Mouse (Mus musculus): ENCODE results near the gene Ttll13. TPM values are rescaled to one million over a fixed set of nuclear protein-coding genes. Genes with fewer than 3 reads are reported as not detected.
A peak's percentile ranks its signal among the peaks of the same experiment; 100 is the strongest.

Ttll13 gene
- polyA plus RNA-seq, 1 experiment from 2014 or later, result 2.1 TPM

DNA sequence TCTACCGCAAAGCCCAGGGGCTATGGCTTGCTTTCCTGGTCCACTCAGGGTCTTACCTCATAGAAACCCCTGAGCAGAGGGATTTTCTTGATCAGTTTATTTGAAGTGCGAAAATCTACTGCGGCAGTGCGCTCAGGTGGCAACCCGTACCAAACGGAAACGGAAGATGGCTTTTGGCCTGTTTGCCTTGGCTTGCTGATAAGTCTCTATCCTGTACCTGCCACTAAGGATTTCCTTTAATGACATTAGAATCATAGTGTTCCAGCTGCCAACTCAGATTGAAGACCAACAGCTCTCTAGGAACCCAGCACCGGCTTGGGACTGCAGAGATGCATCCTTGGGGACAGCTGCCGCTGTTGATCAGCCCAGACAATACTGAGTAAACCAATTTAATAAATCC lies 12.4 kb upstream of the Ttll13 start:
- Histone ChIP-seq H3K9ac (replicated peaks; ENCODE audit: low read depth) (no peak overlapping the region), H3K4me3 (ENCODE audit: low read depth, low read length) (no peak overlapping the region), H3K9me3 (ENCODE audit: low read length) (no peaks in the 10 kb centered on the region), H3K4me2 (replicated peaks; ENCODE audit: low read depth, low read length) (peak overlapping the region; percentile 67), H3K36me3 (ENCODE audit: insufficient read depth, low read length) (peaks cover 7% of the 10 kb centered on the region; the same call in 1 of the 2 replicates), H3K27me3 (replicated peaks; ENCODE audit: insufficient read depth, low read length) (no peaks in the 10 kb centered on the region), H3K4me1 (ENCODE audit: insufficient read depth, low read depth, low read length) (0 out of 2 replicates have a peak, but pooled peaks cover 2% of the 10 kb centered on the region), H3K27ac (ENCODE audit: low read length) (no peak overlapping the region)
- TF ChIP-seq EP300 (IDR thresholded peaks at IDR 0.05), result no peak
- TF ChIP-seq CTCF (IDR thresholded peaks at IDR 0.05), result no peak
- 59% methylated on average over 9 of the region's 9 CpGs for WGBS
- no peak for ATAC-seq
- no peak for DNase-seq (ENCODE audit: low spot score)

DNA sequence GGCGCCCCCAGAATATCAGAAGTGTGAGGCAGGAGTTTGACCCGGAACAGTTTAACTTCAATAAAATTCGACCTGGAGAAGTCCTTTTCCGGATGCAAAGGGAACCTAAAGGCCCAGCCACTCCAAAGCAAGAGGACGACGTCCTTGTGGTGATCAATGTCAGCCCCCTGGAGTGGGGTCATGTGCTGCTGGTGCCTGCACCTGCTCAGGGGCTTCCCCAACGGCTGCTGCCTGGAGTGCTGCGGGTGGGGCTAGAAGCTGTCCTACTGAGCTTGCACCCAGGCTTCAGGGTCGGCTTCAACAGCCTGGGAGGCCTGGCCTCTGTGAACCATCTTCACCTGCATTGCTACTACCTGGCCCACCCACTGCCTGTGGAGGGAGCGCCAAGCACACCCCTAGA lies 7.6 kb upstream of the Ttll13 start:
- no peak overlapping the region for H3K4me3 ChIP-seq (ENCODE audit: low read depth, low read length)
- WGBS, result 89% methylated on average over 10 of the region's 10 CpGs
- no peak for ATAC-seq

GRCm38 (mm10) chr7:80241661-80242060 lies 4.5 kb upstream of the Ttll13 start:
- peaks cover 18% of the 10 kb centered on the region; the same call in 1 of the 2 replicates for H3K36me3 ChIP-seq (ENCODE audit: insufficient read depth, low read length)
- H3K9me3 ChIP-seq (ENCODE audit: low read length), result no peaks in the 10 kb centered on the region
- 49% methylated on average over 4 of the region's 4 CpGs for WGBS
- H3K27ac ChIP-seq (ENCODE audit: low read length), result no peak overlapping the region
- no peak overlapping the region for H3K4me2 ChIP-seq (replicated peaks; ENCODE audit: low read depth, low read length)
- H3K4me3 ChIP-seq (ENCODE audit: low read depth, low read length), result no peak overlapping the region
- DNase-seq (ENCODE audit: low spot score), result peak; percentile 6
- H3K4me1 ChIP-seq (ENCODE audit: insufficient read depth, low read depth, low read length), result no peaks in the 10 kb centered on the region
- no peak for ATAC-seq
- H3K27me3 ChIP-seq (replicated peaks; ENCODE audit: insufficient read depth, low read length), result no peaks in the 10 kb centered on the region
- no peak for TF ChIP-seq CTCF (IDR thresholded peaks at IDR 0.05)
- TF ChIP-seq EP300 (IDR thresholded peaks at IDR 0.05), result no peak
- no peak overlapping the region for H3K9ac ChIP-seq (replicated peaks; ENCODE audit: low read depth)

More for the DNA sequence above, 7.6 kb upstream of the Ttll13 start:
- TF ChIP-seq EP300 (IDR thresholded peaks at IDR 0.05), result no peak
- no peak for TF ChIP-seq CTCF (IDR thresholded peaks at IDR 0.05)
- DNase-seq (ENCODE audit: low spot score), result no peak
- H3K9me3 ChIP-seq (ENCODE audit: low read length), result no peaks in the 10 kb centered on the region
- H3K36me3 ChIP-seq (ENCODE audit: insufficient read depth, low read length), result peaks cover 18% of the 10 kb centered on the region; the same call in 1 of the 2 replicates
- no peaks in the 10 kb centered on the region for H3K4me1 ChIP-seq (ENCODE audit: insufficient read depth, low read depth, low read length)
- no peak overlapping the region for H3K9ac ChIP-seq (replicated peaks; ENCODE audit: low read depth)
- H3K4me2 ChIP-seq (replicated peaks; ENCODE audit: low read depth, low read length), result no peak overlapping the region
- no peaks in the 10 kb centered on the region for H3K27me3 ChIP-seq (replicated peaks; ENCODE audit: insufficient read depth, low read length)
- no peak overlapping the region for H3K27ac ChIP-seq (ENCODE audit: low read length)

DNA sequence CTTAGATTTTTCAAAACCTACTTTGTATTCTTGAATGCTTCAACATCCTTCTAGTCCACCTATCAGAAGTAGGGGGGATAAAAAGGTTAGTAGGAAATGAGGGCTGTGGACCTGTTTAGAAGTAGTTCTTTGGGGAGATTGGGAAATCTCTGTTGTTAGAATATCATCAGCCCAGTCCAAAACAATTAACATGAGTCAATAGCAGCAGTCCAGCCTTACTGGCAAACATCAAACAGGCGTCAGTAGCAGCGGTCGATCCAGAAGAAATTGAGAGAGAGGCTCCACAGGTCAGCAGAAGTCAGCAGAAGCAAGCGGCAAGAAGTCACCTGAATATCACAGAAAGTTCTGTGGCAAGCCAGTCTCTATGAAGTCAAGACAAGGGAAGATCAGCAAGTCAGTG lies 1.3 kb upstream of the Ttll13 start:
- H3K4me1 ChIP-seq (ENCODE audit: insufficient read depth, low read depth, low read length), result no peaks in the 10 kb centered on the region
- no peak for TF ChIP-seq CTCF (IDR thresholded peaks at IDR 0.05)
- TF ChIP-seq EP300 (IDR thresholded peaks at IDR 0.05), result no peak
- DNase-seq (ENCODE audit: low spot score) (no peak), ATAC-seq (no peak)
- 91% methylated on average over 4 of the region's 4 CpGs for WGBS
- no peaks in the 10 kb centered on the region for H3K9me3 ChIP-seq (ENCODE audit: low read length)
- no peak overlapping the region for H3K9ac ChIP-seq (replicated peaks; ENCODE audit: low read depth)
- H3K4me2 ChIP-seq (replicated peaks; ENCODE audit: low read depth, low read length), result no peak overlapping the region
- H3K27me3 ChIP-seq (replicated peaks; ENCODE audit: insufficient read depth, low read length), result no peaks in the 10 kb centered on the region
- H3K36me3 ChIP-seq (ENCODE audit: insufficient read depth, low read length), result 0 out of 2 replicates have a peak, but pooled peaks cover 5% of the 10 kb centered on the region
- no peak overlapping the region for H3K4me3 ChIP-seq (ENCODE audit: low read depth, low read length)
- H3K27ac ChIP-seq (ENCODE audit: low read length), result no peak overlapping the region

DNA sequence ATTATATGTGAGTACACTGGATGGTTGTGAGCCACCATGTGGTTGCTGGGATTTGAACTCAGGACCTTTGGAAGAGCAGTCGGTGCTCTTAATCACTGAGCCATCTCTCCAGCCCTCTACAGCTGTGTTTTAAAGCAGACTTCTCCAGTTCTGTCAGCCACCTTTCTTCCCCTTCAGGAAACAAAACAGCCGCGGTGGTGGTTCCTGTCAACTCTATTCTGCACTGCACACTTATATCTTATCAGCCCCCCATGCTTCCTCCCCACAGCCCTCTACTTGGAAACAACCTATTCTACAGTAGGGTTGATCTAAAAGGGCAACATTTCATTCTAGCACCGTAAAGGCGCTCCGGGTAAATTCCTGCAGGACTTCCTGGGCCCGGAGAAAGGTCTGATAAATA lies 683 bp downstream of the Ttll13 start:
- WGBS, result 41% methylated on average over 7 of the region's 7 CpGs
- H3K27ac ChIP-seq (ENCODE audit: low read length), result no peak overlapping the region
- no peaks in the 10 kb centered on the region for H3K4me1 ChIP-seq (ENCODE audit: insufficient read depth, low read depth, low read length)
- no peaks in the 10 kb centered on the region for H3K27me3 ChIP-seq (replicated peaks; ENCODE audit: insufficient read depth, low read length)
- ATAC-seq, result no peak
- H3K36me3 ChIP-seq (ENCODE audit: insufficient read depth, low read length), result no peaks in the 10 kb centered on the region
- no peak for TF ChIP-seq CTCF (IDR thresholded peaks at IDR 0.05)
- no peak for TF ChIP-seq EP300 (IDR thresholded peaks at IDR 0.05)
- H3K9ac ChIP-seq (replicated peaks; ENCODE audit: low read depth), result no peak overlapping the region
- peak overlapping the region; percentile 65 for H3K4me2 ChIP-seq (replicated peaks; ENCODE audit: low read depth, low read length)
- DNase-seq (ENCODE audit: low spot score), result peak; percentile 27
- H3K4me3 ChIP-seq (ENCODE audit: low read depth, low read length), result peak overlapping the region; percentile 55
- no peaks in the 10 kb centered on the region for H3K9me3 ChIP-seq (ENCODE audit: low read length)

- ATAC-seq (no peak), DNase-seq (ENCODE audit: low spot score) (no peak)
- Histone ChIP-seq H3K36me3 (ENCODE audit: insufficient read depth, low read length) (no peaks in the 10 kb centered on the region), H3K27me3 (replicated peaks; ENCODE audit: insufficient read depth, low read length) (no peaks in the 10 kb centered on the region; the same call in 1 of the 2 replicates), H3K4me3 (ENCODE audit: low read depth, low read length) (no peak overlapping the region), H3K4me2 (replicated peaks; ENCODE audit: low read depth, low read length) (no peak overlapping the region), H3K27ac (ENCODE audit: low read length) (no peak overlapping the region), H3K9me3 (ENCODE audit: low read length) (no peaks in the 10 kb centered on the region), H3K4me1 (ENCODE audit: insufficient read depth, low read depth, low read length) (no peaks in the 10 kb centered on the region), H3K9ac (replicated peaks; ENCODE audit: low read depth) (no peak overlapping the region)
- 78% methylated on average over 7 of the region's 7 CpGs for WGBS
- TF ChIP-seq CTCF (IDR thresholded peaks at IDR 0.05) (no peak), EP300 (IDR thresholded peaks at IDR 0.05) (no peak)
These were observed 6.3 kb downstream of the Ttll13 start for GRCm38 (mm10) chr7:80252437-80252836.

- no peak for ATAC-seq
- TF ChIP-seq CTCF (IDR thresholded peaks at IDR 0.05) (no peak), EP300 (IDR thresholded peaks at IDR 0.05) (no peak)
These were observed 6.7 kb downstream of the Ttll13 start for GRCm38 (mm10) chr7:80252886-80253285.

More at GRCm38 (mm10) chr7:80252886-80253285, 6.7 kb downstream of the Ttll13 start:
- H3K4me3 ChIP-seq (ENCODE audit: low read depth, low read length), result no peak overlapping the region
- H3K27me3 ChIP-seq (replicated peaks; ENCODE audit: insufficient read depth, low read length), result no peaks in the 10 kb centered on the region; the same call in 1 of the 2 replicates
- no peak overlapping the region for H3K4me2 ChIP-seq (replicated peaks; ENCODE audit: low read depth, low read length)
- H3K36me3 ChIP-seq (ENCODE audit: insufficient read depth, low read length), result no peaks in the 10 kb centered on the region
- no peaks in the 10 kb centered on the region for H3K4me1 ChIP-seq (ENCODE audit: insufficient read depth, low read depth, low read length)
- no peak overlapping the region for H3K27ac ChIP-seq (ENCODE audit: low read length)
- DNase-seq (ENCODE audit: low spot score), result no peak
- H3K9me3 ChIP-seq (ENCODE audit: low read length), result no peaks in the 10 kb centered on the region
- H3K9ac ChIP-seq (replicated peaks; ENCODE audit: low read depth), result no peak overlapping the region
- 82% methylated on average over 11 of the region's 11 CpGs for WGBS

All from lung, postnatal 0 days (tissue).